Mouse (Mus musculus): ENCODE results near the gene Mbd6. TPM values are rescaled to one million over a fixed set of nuclear protein-coding genes. Genes with fewer than 3 reads are reported as not detected.
A peak's percentile ranks its signal among the peaks of the same experiment; 100 is the strongest.

The Mbd6 gene
- polyA plus RNA-seq, 1 experiment from 2014 or later = 12.6 TPM

- H3K27me3 ChIP-seq (ENCODE audit: control insufficient read depth, insufficient read depth, low read depth, low read length) = no peaks in the 10 kb centered on the region
- H3K9me3 ChIP-seq (replicated peaks; ENCODE audit: control insufficient read depth, low read length, poor library complexity, severe bottlenecking) = no peaks in the 10 kb centered on the region
- H3K36me3 ChIP-seq (ENCODE audit: control insufficient read depth, insufficient read depth, low read length) = 0 out of 2 replicates have a peak, but pooled peaks cover 2% of the 10 kb centered on the region
- H3K9ac ChIP-seq (ENCODE audit: low read depth, low read length) = no peak overlapping the region
- 23% methylated on average over 14 of the region's 14 CpGs for WGBS
- no peak overlapping the region for H3K4me3 ChIP-seq (ENCODE audit: low read depth, low read length)
- H3K4me1 ChIP-seq (ENCODE audit: control insufficient read depth, insufficient read depth, low read length) = peaks cover 34% of the 10 kb centered on the region
- 0 out of 2 replicates have a peak overlapping the region, but pooled peaks have one; percentile 1 for H3K4me2 ChIP-seq (ENCODE audit: low read length)
- ATAC-seq = no peak
- no peak overlapping the region for H3K27ac ChIP-seq (ENCODE audit: low read length)
Observed at GRCm38 (mm10) chr10:127255625-127256345, 33.0 kb downstream of the Mbd6 start.

- Histone ChIP-seq H3K4me2 (ENCODE audit: low read length) (no peak overlapping the region), H3K9me3 (replicated peaks; ENCODE audit: control insufficient read depth, low read length, poor library complexity, severe bottlenecking) (no peaks in the 10 kb centered on the region), H3K4me3 (ENCODE audit: low read depth, low read length) (no peak overlapping the region), H3K9ac (ENCODE audit: low read depth, low read length) (no peak overlapping the region), H3K36me3 (ENCODE audit: control insufficient read depth, insufficient read depth, low read length) (peaks cover 15% of the 10 kb centered on the region), H3K4me1 (ENCODE audit: control insufficient read depth, insufficient read depth, low read length) (no peaks in the 10 kb centered on the region; the same call in 1 of the 2 replicates), H3K27ac (ENCODE audit: low read length) (no peak overlapping the region), H3K27me3 (ENCODE audit: control insufficient read depth, insufficient read depth, low read depth, low read length) (no peaks in the 10 kb centered on the region)
- 87% methylated on average over 5 of the region's 5 CpGs for WGBS
- no peak for ATAC-seq
Observed at GRCm38 (mm10) chr10:127250810-127251209, 38.0 kb downstream of the Mbd6 start.

GRCm38 (mm10) chr10:127238241-127238824, 50.5 kb downstream of the Mbd6 start:
- H3K4me1 ChIP-seq (ENCODE audit: control insufficient read depth, insufficient read depth, low read length) = no peaks in the 10 kb centered on the region
- H3K9me3 ChIP-seq (replicated peaks; ENCODE audit: control insufficient read depth, low read length, poor library complexity, severe bottlenecking) = no peaks in the 10 kb centered on the region
- H3K27me3 ChIP-seq (ENCODE audit: control insufficient read depth, insufficient read depth, low read depth, low read length) = no peaks in the 10 kb centered on the region
- no peak overlapping the region for H3K27ac ChIP-seq (ENCODE audit: low read length)
- H3K4me3 ChIP-seq (ENCODE audit: low read depth, low read length) = no peak overlapping the region
- ATAC-seq = no peak
- H3K9ac ChIP-seq (ENCODE audit: low read depth, low read length) = no peak overlapping the region
- H3K36me3 ChIP-seq (ENCODE audit: control insufficient read depth, insufficient read depth, low read length) = peaks cover 59% of the 10 kb centered on the region
- H3K4me2 ChIP-seq (ENCODE audit: low read length) = no peak overlapping the region
- 71% methylated on average over 18 of the region's 18 CpGs for WGBS

- Histone ChIP-seq H3K27me3 (ENCODE audit: control insufficient read depth, insufficient read depth, low read depth, low read length) (no peaks in the 10 kb centered on the region), H3K4me1 (ENCODE audit: control insufficient read depth, insufficient read depth, low read length) (no peaks in the 10 kb centered on the region), H3K27ac (ENCODE audit: low read length) (no peak overlapping the region), H3K4me2 (ENCODE audit: low read length) (no peak overlapping the region), H3K9ac (ENCODE audit: low read depth, low read length) (no peak overlapping the region), H3K36me3 (ENCODE audit: control insufficient read depth, insufficient read depth, low read length) (peaks cover 42% of the 10 kb centered on the region), H3K4me3 (ENCODE audit: low read depth, low read length) (no peak overlapping the region), H3K9me3 (replicated peaks; ENCODE audit: control insufficient read depth, low read length, poor library complexity, severe bottlenecking) (no peaks in the 10 kb centered on the region)
- 48% methylated on average over 9 of the region's 9 CpGs for WGBS
- ATAC-seq = no peak
Observed at GRCm38 (mm10) chr10:127236541-127236940, 52.3 kb downstream of the Mbd6 start.

- no peaks in the 10 kb centered on the region for H3K4me1 ChIP-seq (ENCODE audit: control insufficient read depth, insufficient read depth, low read length)
- peaks cover 23% of the 10 kb centered on the region for H3K36me3 ChIP-seq (ENCODE audit: control insufficient read depth, insufficient read depth, low read length)
- WGBS = 84% methylated on average over 9 of the region's 9 CpGs
- H3K9ac ChIP-seq (ENCODE audit: low read depth, low read length) = no peak overlapping the region
- no peak overlapping the region for H3K4me2 ChIP-seq (ENCODE audit: low read length)
- H3K4me3 ChIP-seq (ENCODE audit: low read depth, low read length) = no peak overlapping the region
- no peak overlapping the region for H3K27ac ChIP-seq (ENCODE audit: low read length)
- H3K27me3 ChIP-seq (ENCODE audit: control insufficient read depth, insufficient read depth, low read depth, low read length) = no peaks in the 10 kb centered on the region
- no peaks in the 10 kb centered on the region for H3K9me3 ChIP-seq (replicated peaks; ENCODE audit: control insufficient read depth, low read length, poor library complexity, severe bottlenecking)
- no peak for ATAC-seq
Observed at GRCm38 (mm10) chr10:127233141-127233540, 55.7 kb downstream of the Mbd6 start.

Other genes with a start within 250 kb of the Mbd6 start
- 20.1 TPM in 2 replicates for gene Mettl1, start 247.6 kb downstream of the Mbd6 start, polyA plus RNA-seq (2015; fragmentation: Nextera tagmentation; extraction: Ambion mirVana)
- 0.21 and 0.22 TPM in 2 replicates for gene Eef1akmt3, start 247.5 kb downstream of the Mbd6 start, polyA plus RNA-seq (2015; fragmentation: Nextera tagmentation; extraction: Ambion mirVana)
- gene Cyp27b1, start 240.8 kb downstream of the Mbd6 start, polyA plus RNA-seq (2015; fragmentation: Nextera tagmentation; extraction: Ambion mirVana) = 0.08 and 0.14 TPM in 2 replicates
- gene March9, start 228.8 kb downstream of the Mbd6 start, polyA plus RNA-seq (2015; fragmentation: Nextera tagmentation; extraction: Ambion mirVana) = 5.6 and 6.3 TPM in 2 replicates
- gene Cdk4, start 225.5 kb downstream of the Mbd6 start, polyA plus RNA-seq (2015; fragmentation: Nextera tagmentation; extraction: Ambion mirVana) = 646 and 776 TPM in 2 replicates
- gene Tspan31, start 218.8 kb downstream of the Mbd6 start, polyA plus RNA-seq (2015; fragmentation: Nextera tagmentation; extraction: Ambion mirVana) = 105 and 110 TPM in 2 replicates
- gene Agap2, start 213.7 kb downstream of the Mbd6 start, polyA plus RNA-seq (2015; fragmentation: Nextera tagmentation; extraction: Ambion mirVana) = 5.1 and 5.3 TPM in 2 replicates
- gene Os9, start 167.9 kb downstream of the Mbd6 start, polyA plus RNA-seq (2015; fragmentation: Nextera tagmentation; extraction: Ambion mirVana) = 132 and 138 TPM in 2 replicates
- gene B4galnt1, start 123.8 kb downstream of the Mbd6 start, polyA plus RNA-seq (2015; fragmentation: Nextera tagmentation; extraction: Ambion mirVana) = 60.7 and 71.7 TPM in 2 replicates
- 1.1 and 1.2 TPM in 2 replicates for gene Slc26a10, start 108.4 kb downstream of the Mbd6 start, polyA plus RNA-seq (2015; fragmentation: Nextera tagmentation; extraction: Ambion mirVana)
- gene Arhgef25, start 98.9 kb downstream of the Mbd6 start, polyA plus RNA-seq (2015; fragmentation: Nextera tagmentation; extraction: Ambion mirVana) = 19.6 and 20.2 TPM in 2 replicates
- gene Dtx3, start 93.3 kb downstream of the Mbd6 start, polyA plus RNA-seq (2015; fragmentation: Nextera tagmentation; extraction: Ambion mirVana) = 254 and 255 TPM in 2 replicates
- 16.9 and 18.4 TPM in 2 replicates for gene Pip4k2c, start 77.4 kb downstream of the Mbd6 start, polyA plus RNA-seq (2015; fragmentation: Nextera tagmentation; extraction: Ambion mirVana)
- gene Kif5a, start 25.7 kb downstream of the Mbd6 start, polyA plus RNA-seq (2015; fragmentation: Nextera tagmentation; extraction: Ambion mirVana) = 113 and 120 TPM in 2 replicates
- gene Dctn2, start 22.6 kb downstream of the Mbd6 start, polyA plus RNA-seq (2015; fragmentation: Nextera tagmentation; extraction: Ambion mirVana) = 332 and 345 TPM in 2 replicates
- gene Mars, start 22.8 kb upstream of the Mbd6 start, polyA plus RNA-seq (2015; fragmentation: Nextera tagmentation; extraction: Ambion mirVana) = 123 and 128 TPM in 2 replicates
- 0.46 and 0.75 TPM in 2 replicates for gene Arhgap9, start 32.9 kb upstream of the Mbd6 start, polyA plus RNA-seq (2015; fragmentation: Nextera tagmentation; extraction: Ambion mirVana)
- 0.92 and 1.3 TPM in 2 replicates for gene Gli1, start 53.0 kb upstream of the Mbd6 start, polyA plus RNA-seq (2015; fragmentation: Nextera tagmentation; extraction: Ambion mirVana)
- 0.04 TPM in 2 replicates for gene Inhbe, start 65.4 kb upstream of the Mbd6 start, polyA plus RNA-seq (2015; fragmentation: Nextera tagmentation; extraction: Ambion mirVana)
- 0.15 TPM in 1 of 2 replicates, not detected in the other for gene Inhbc, start 81.4 kb upstream of the Mbd6 start, polyA plus RNA-seq (2015; fragmentation: Nextera tagmentation; extraction: Ambion mirVana)
- gene R3hdm2, start 91.3 kb upstream of the Mbd6 start, polyA plus RNA-seq (2015; fragmentation: Nextera tagmentation; extraction: Ambion mirVana) = 35.2 and 35.9 TPM in 2 replicates
- 1.3 and 2.1 TPM in 2 replicates for gene Stac3, start 212.7 kb upstream of the Mbd6 start, polyA plus RNA-seq (2015; fragmentation: Nextera tagmentation; extraction: Ambion mirVana)
- gene Ndufa4l2, start 225.9 kb upstream of the Mbd6 start, polyA plus RNA-seq (2015; fragmentation: Nextera tagmentation; extraction: Ambion mirVana) = 17.6 and 19.7 TPM in 2 replicates
- 45.0 and 45.6 TPM in 2 replicates for gene Shmt2, start 233.4 kb upstream of the Mbd6 start, polyA plus RNA-seq (2015; fragmentation: Nextera tagmentation; extraction: Ambion mirVana)
- gene Nxph4, start 245.5 kb upstream of the Mbd6 start, polyA plus RNA-seq (2015; fragmentation: Nextera tagmentation; extraction: Ambion mirVana) = 62.1 and 66.7 TPM in 2 replicates

Measured in midbrain, embryonic 16.5 days (tissue).